Mouse (Mus musculus) spleen, adult 12 weeks (tissue): ENCODE results near the gene Fkbp2.

Experiments
- DNase-seq: peaks from one replicate; pipeline ENCODE4 v3.0.0; 2022; ENCODE audit warnings: low spot score

Fkbp2 gene

DNA sequence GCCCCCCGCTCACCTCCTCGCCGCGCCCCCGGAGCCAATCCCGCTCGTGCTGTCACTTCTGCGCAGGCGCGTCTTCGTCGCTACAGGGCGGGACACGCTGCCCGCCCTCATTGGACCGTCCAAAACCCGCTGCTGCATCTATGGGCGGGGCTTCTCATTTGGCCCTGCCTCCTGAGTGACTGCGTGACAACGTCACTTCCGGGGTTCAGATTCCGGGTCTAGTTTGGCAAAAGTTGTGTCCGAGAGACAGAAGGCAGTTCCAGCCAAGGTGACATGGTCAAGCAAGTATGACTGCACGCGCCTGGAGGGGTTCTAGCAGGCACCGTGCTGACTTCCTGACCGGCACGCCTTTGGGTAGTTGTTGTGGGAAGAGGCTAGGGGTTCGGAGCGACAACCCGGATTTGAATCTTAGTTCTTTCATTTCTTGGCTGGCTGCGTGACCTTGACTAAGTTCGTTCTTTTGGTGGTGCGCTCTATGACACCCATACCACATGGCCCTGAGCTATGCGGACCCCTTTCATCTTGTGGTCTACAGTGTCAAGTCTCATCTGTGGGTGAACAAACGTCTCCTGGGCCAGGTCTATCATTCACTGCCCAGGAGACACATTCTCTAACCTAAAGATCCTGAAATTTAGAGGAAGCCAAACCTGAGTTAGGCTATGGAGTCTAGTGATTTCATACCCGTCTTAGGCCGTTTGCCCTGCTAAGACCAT lies at the start of gene Fkbp2:
Fkbp2 (minus strand) TSS at position 121 of the 713 bp plus-strand sequence.
- peak; percentile 99 for DNase-seq

DNA sequence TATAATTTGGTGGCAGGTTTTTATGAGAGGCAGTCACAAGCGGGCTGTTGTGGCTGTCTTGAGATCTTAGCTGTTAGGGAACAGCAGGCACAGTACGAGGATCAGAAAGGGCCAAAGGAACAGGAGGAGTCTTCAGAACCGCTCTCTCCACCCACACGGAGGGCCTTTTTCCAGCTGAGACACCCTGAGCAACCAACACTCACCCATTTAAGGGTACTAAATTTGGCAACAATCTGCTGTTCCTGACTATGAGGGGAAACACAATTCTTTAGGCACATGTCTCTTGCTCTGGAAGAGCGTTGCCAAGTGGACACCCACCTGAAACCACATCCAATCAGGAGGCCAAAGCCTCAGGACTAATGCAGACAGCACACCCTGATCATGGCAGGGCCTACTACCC lies 49.2 kb upstream of the Fkbp2 start:
- no peak for DNase-seq

DNA sequence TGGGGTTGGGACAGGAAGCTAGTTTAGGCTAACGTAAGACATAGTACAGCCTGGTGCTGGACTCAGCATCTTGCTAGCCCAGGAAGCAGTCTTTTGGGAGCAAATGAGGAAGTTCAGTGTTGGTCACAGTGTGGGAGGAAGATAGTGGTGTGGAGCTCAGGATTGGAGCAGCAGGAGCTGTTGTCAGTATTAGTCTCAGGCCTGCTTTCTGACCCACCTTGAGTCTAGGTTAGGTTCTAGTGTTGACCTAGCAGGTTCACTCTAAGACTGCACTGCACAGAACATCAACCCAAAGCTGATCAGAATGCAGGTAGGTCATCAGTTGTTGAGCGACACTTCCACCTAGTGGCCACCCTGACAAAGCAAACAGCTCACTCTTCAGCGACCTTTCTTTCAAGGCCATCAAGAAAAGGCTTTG lies 39.9 kb upstream of the Fkbp2 start:
- peak; percentile 49 for DNase-seq

DNA sequence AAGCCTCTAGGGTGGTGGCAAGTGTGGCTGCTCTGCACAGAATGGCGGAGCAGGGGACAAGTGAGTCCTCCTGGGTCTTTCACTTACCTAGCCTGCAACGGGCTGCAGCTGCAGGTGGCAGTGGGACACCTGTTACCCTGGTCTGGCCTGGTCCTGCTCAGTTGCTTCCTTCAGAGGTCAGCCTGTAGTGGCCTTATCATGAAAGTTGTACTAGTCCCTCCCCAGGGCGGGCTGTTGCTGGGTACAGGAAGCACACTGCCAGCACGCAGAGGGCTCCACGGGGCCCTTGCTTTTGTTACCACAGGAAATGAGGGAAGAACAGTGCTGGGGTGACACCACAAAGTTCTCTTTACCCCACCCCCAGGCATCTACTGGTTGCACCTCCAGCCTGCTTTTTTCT lies 38.9 kb upstream of the Fkbp2 start, which contains the start of gene Fermt3:
Fermt3 (minus strand) TSS at position 279 of the 400 bp plus-strand sequence.
- DNase-seq = peak; percentile 64

DNA sequence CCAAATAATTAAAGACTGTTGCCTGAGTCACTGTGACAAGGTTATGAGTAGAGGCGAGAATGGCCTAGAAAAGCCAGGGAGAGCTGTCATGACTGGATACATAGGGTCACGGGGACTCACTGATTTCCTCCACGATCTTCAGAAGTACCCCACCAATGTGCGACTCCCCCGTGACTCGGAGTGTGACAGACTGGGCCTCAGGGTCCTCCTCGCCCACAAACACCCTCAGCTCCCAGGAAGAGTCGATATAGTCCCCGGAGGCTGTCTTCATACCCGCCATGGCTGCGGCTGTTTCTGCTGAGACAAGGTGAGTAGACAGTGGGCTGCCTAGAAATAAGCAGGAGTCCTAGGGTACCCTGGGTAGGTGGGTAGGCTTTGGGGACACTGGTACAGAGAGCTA lies 38.2 kb upstream of the Fkbp2 start:
- DNase-seq = no peak

DNA sequence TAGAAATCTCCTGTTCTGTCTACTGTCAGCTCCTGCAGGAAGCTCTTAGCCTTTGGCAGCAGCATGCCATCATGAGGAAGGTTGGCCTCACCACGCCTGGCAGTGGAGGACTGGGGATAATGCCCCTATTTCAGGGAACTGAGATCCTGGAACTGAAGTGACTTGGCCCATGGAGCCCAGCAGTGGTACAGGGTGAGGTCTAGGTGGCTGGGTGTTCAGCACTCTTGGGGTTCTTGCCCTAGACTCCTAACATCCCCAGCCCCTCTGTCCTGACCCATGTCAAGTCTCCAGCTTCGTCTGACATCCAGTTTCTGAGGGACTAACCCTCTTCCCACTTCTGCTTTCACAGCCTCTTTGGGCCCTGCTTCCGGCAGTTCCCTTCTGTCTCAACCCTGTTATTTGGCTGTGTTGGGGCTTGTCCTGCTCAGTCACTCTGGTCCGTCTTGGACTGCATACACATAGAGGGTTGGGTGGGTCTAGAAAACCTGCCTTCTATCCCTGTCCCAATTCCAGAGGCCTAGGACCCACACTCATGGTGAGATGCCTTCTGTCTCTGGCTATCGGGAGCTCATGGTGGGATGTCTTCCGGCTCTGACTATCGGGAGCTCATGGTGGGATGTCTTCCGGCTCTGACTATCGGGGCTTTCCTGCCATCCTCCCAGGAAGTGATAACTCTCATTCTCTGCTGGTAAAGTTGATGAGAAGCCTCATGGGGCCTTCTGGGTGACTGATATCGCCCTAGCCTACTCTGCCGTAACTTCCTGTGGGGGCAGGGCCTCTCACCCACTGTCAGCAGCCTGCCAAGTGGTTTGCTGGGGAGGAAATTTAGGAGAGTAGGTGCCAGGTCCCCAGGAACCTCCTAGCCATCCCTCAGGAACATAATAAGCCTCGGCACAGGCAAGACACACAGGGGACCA lies 37.5 kb upstream of the Fkbp2 start:
- DNase-seq = peak; percentile 65

DNA sequence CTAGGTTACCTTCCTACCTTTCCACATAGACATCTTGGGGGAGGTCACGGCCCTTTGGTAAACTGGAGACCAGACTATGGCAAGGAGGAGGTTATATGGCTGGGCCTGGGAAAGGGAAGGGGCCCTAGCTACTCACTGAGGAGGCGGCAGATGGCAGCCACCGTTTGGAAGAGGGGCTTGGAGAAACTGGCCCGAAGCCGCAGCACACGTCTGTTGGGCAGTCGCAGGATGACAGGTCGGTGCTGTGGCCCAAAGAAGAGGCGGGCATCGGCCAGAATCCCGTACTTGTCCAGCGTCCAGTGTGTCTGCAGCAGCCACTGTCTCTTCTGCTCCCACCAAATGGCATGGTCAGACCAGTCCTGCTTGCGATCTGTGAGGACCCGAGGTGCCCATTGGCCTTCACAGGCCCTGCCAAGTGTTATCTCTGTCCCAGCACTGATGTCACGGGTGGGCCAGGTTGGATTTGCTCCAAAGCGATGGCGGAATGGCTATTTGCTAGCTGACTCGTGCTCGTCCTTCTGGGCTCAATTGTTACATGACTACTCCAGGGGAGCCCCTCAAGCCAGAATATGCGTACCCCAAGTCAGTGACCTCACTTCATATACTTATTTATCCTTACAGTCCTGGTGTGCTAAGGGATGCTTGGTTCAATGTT lies 34.3 kb upstream of the Fkbp2 start:
- DNase-seq = no peak

DNA sequence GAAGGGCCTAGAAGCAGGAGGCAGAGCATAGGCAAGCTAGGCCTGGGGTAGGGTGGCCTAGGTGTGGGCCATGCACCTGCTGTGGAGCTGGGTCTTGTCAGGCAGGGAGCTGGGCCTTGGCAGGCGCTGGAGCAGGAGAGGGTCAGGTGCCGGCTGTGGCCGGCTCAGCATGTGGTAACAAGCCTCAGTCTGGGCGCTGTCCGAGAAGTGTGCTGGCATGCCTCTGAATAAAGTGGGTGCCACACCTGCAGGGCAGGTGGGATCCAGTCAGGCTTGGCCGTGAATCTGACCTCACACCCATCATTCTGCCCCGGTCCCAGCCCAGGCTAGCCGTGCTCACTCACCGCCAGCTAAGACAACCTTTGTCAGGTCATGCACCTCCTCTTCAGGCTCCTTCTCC lies 33.7 kb upstream of the Fkbp2 start:
- no peak for DNase-seq

DNA sequence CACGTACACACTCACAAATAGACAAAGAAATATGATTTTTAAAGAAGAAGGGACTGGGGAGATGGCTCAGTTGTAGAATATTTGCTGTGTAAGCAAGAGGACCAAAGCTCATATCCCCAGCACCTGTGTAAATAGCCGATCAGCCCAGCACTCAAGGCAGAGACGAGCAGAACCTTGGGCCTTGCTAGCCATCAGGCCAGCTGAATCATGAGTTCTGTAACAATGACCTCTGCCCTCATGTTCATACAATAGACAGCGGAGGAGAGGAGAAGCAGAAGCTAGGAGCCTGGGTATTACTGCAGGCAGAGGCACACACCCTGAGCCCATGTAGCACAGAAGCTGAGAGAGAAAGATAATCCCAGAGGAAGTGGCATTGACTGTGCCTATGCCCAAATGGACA lies 32.1 kb upstream of the Fkbp2 start:
- no peak for DNase-seq

DNA sequence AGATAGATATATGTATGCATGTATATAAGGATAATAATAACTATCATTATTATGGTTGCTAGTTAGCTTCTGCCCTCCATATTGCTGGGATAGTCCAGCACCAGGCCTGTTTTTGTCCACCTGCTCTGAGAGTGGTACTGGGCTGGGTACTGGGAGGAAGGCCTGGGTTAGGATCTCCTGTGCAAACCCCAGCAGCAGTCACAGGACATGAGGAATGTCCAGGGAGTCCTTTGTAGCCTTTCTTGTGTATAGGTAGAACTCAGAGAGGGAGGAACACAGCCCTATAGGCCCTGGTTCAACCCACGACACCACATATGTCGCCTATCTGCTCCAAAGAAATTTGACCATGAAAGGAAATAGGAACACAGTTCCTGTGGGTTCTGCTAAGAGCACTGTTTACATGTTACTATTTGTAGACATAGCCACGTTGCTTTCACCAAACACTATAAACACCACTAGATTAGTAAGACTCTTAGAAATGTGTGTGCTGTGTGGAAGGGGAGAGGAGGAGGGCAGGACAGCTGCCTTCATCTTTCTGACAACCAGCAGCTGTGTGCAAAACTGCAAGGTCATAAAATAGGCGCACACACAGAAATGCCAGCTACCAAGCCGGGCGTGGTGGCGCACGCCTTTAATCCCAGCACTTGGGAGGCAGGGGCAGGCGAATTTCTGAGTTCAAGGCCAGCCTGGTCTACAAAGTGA lies 26.7 kb upstream of the Fkbp2 start:
- no peak for DNase-seq

DNA sequence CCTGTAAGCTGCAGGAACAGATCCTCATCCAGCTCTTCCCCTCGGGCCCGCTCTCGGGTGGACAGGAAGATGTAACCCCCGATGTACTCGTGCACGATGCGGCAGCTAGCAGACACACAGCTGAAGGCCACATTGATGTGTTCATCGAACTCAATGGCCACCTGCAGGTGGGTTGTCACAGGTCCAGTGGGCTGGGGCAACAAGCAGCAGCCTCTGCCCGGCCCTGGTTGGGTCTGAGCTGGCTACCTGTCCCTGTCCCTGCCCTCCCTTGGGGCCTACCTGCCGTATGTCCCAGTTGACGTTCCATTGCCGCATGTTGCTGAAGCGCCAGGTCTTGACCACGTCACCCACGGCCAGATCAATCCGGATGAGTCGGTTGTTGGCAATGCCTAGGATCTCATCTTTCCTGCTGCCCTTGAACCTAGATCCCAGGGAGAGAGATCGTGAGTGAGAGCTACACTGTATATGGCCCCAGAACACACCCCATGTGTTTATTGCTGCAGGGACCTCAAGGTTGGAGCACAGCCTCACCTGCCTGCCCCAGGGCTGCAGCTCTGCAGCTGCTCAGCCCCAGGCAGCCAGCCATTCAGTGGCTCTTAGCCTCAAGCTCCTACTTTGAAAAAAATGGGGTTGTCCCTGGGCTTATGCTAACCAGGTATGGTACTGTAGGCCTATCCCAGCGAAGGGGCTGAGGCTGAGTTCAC lies 19.2 kb upstream of the Fkbp2 start:
- DNase-seq = no peak

DNA sequence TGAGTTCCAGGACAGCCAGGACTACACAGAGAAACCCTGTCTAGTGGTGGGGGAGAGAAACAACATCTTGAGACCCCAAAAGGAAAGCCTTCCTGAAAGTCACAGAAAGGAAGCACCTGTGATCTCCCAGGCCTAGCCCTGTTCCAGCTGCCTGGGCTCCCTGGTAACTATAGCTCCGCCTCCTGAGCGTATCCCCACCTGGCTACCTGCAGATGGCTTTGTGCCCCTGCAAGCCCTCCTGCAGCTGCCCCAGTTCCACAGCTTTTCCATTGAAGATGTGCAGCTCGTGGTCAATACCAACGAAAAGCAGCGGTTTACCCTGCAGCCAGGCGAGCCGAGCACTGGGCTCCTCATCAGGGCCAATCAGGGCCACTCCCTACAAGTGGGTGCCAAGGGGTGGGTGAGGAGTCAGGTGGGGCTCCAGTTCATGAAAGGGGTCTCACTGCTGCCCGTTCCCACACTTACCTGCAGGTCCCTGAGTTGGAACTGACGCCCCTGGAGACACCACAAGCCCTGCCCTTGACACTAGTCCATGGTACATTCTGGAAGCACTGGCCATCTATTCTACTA lies 17.5 kb upstream of the Fkbp2 start:
- DNase-seq = no peak

DNA sequence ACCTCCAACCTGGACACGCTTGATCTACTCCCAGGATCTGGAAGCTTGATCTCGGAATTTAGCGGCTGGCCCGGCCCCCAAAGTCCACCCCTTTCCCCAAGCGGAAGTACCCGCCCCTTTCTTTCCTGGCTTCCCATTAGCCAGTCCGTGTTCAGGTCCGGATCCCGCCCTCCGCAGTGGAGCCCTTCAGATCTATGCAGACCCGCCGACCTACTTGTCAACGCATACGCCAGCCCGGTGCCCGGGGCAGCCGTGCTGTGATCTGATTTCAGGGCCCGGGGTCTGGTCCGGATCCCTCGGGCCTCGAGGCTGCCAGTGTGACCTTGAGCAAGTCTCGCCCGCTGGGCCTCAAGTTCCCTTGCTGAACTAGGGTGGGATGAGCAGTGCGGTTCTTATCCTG lies 15.7 kb upstream of the Fkbp2 start, which contains the start of the genes Nudt22 and Trpt1:
Nudt22 (minus strand) TSS at position 112 of the 400 bp plus-strand sequence.
Trpt1 (plus strand) TSS at position 126 of the 400 bp plus-strand sequence.
- peak; percentile 71 for DNase-seq

DNA sequence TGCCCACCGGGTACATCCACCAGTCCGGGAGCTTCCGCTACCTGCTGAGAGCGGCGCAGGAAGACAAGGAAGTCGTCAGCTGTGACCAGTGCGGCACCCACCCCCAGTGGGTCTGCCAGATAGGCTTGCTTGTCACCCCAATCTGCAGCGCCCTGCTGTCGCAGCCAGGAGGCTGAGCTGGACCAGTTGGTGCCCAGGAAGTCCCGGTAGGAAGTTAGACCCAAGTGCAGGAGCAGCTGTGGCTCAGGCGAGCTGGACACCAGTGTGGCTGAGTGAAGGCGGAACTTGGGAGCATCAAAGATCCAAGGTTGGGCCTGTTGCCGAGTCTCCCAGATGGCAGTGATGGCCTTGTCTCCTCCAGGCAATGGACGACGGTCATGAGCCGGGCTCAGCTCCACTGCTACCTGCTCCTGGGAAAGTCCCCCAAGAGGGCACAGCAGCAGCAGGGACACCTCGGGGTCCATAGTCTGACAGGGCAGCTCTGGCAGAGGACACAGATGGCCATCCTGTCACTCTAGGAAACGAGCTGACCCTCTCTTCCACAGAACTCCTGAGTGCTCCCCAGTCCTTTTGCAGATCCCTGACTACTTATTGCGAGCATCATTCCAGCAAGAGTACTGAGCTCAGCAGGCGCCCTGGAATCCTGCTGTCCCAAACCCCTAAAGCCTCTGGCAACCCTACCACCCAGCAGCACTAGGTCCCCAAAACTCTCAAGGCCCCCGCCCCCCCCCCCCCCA lies 15.1 kb upstream of the Fkbp2 start:
- DNase-seq = peak; percentile 25

DNA sequence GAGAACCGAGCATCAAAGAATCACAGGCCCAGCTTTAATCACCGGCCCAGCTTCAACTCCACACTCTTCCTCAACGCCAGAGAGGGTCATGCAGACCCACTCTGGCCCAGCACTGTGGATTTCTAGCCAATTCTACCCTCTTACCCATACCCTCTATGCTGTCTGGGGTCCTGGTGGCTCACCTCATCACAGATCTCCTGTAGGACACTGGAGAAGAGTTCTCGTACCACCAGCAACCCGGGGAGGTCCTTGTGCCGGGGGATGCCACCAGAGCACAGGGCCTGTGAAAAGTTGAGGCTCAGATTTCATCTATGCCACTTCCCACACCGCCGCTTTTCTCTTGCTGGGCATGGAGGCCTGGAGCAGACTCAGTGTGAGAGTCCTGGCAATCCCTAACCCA lies 14.2 kb upstream of the Fkbp2 start:
- no peak for DNase-seq

DNA sequence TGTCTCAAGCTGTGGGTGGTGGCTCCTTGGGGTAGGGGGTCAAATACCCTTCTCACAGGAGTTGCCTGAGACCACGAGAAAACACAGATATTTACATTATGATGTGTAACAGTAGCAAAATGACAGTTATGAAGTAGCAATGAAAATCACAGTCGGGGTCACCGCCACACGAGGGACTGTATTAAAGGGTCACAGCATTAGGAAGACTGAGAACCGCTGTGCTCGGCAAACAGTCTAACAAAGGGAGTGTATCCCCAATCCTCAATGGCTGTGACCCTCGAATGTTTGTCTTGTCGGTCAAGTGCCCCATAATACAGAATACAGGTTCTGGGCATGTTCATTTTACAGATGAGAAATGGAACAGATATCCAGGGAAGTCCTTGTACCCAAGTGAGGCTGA lies 13.7 kb upstream of the Fkbp2 start:
- no peak for DNase-seq

DNA sequence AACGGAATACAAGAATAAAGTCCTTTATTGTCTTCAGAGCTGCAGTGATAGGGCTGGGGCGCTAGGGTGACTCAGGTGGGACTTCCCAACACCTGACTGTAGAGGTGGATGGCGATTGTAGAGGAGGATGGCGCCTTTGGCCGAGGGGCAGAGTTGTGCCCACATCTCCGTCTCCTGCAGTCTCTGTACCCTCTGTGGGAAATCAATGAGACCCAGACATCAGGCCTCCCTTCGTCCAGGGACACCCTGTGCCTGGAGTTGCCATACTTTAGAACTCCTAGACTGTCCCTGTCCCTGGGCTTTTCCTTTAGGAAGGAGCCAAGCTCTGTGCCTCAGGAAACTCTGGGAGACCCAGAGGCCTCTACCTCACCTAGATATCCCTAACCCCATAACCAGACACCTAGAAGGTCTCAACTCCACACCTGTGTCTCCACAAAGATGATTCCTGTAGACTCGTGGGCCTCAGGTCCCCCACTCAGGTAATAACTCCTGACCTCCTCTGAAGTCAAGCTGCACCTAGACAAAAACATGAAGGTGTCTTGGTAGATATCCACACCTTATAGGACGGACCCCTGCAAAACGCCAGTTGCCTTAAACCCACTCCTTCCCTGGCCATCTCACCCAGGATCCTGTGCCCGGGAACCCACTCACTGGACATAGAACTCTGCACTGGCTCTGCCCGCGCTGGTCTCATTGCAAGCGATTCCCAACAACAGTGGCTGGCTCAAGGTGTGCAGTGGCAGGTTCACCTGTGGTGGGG lies 12.9 kb upstream of the Fkbp2 start:
- no peak for DNase-seq

DNA sequence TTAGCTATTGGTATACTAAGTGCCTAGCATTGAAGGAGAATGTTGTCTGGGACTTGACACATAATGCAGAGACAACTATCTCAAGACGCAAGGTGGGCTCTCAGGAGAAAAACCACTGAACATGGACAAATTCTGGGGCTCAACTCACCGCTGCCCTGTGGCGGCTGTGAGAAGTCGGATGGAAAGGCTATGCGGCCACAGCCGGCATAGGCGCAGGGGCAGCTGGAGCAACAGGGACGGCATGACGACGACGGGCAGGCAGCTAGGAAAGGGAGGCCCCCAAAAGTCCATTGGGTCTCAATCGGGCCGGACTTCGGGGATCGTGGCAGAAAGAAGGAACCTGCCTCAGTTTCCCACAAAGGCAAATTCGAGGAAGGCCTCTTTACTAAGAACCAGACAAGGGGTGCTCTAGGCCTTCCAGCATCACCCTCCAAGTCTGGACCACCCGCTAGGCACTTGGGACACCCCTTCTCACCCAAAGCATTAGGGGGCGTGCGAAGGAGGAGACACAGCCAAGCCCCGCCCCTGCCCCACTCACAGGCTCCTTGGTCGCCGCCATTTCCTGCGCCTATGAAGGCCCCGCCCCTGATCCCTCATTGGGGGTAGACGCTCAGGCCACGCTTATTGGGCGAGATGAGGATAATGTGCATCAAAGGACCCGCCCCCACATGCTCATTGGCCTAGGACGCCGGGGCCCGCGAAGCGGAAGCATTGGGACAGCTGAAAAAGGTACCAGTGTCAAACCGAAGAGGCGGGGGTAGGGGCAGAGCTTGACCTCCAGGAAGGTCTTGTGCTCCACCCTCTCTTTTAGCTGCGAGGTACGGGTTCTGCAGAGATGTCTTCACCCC lies 11.9 kb upstream of the Fkbp2 start, which contains the start of gene Dnajc4:
Dnajc4 (minus strand) TSS at position 562 of the 848 bp plus-strand sequence.
- peak; percentile 92 for DNase-seq
